Mouse (Mus musculus) liver, embryonic 14.5 days (tissue): Measurements from ENCODE around the gene Rbm14.

Experiments
- CTCF ChIP-seq: IDR thresholded peaks from 2 replicates; pipeline ENCODE4 v1.5.1; 2016; ENCODE audit warnings: antibody characterized with exemption, low read depth, control low read depth
- EP300 ChIP-seq: IDR thresholded peaks from 2 replicates; pipeline ENCODE4 v1.6.1; 2016; ENCODE audit warnings: antibody characterized with exemption, low read depth

GRCm38 (mm10) chr19:4797846-4798245 lies 13.6 kb downstream of the Rbm14 start:
- TF ChIP-seq CTCF (no peak), EP300 (no peak)
